Comparison of ENCODE assay signal across 14 mouse cellular contexts in the genomic region with DNA sequence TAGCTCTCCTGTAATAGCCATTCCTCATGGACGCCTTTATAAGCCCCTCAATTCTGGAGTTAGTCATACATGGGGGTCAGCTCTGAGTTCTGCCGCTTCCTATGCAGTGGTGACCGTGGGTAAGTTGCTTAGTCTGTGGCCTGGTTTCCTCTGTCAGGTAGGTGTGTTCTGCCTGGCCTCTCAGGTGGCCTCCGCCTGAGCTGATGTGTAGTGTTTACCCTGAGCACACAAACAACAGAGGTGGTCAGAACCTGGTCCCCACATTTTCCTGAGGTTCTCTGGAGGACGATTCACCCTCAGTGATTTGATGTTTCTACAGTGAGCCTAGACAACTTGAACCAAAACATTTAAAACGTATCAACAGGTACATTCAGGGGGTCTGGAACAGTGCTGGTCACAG. TPM values are rescaled to one million over a fixed set of nuclear protein-coding genes. Genes with fewer than 3 reads are reported as not detected.
DNase-seq lines count a peak whose midpoint lies in the region; ATAC-seq and TF ChIP-seq lines count a peak whose summit lies in the region.
"Had no signal": no experiment of that assay in that cellular context is flagged by ENCODE, and none has a peak within 500 bp of the region (broad histone marks: within the 10 kb centered on the region; RNA-seq: fewer than 3 reads in every experiment).

No protein-coding gene starts in this region.

- H3K9ac ChIP-seq in heart, embryonic 12.5 days, result peak overlapping the region; percentile 42; the same call in 1 of the 2 replicates
- no peak overlapping the region for H3K9ac ChIP-seq in lung, embryonic 14.5 days
- no peak overlapping the region for H3K9ac ChIP-seq in limb, embryonic 11.5 days (ENCODE audit: low read length)
- H3K9ac ChIP-seq in stomach, embryonic 16.5 days (ENCODE audit: low read length), result peak overlapping the region; percentile 36; the same call in 1 of the 2 replicates
- H3K9ac ChIP-seq: neural tube, embryonic 13.5 days had no signal

- no peak for ATAC-seq in heart, embryonic 12.5 days (ENCODE audit: insufficient number of reproducible peaks, low FRiP score)
- ATAC-seq in lung, embryonic 14.5 days (ENCODE audit: insufficient read depth), result no peak
- no peak for ATAC-seq in limb, embryonic 11.5 days (ENCODE audit: insufficient number of reproducible peaks, low FRiP score, low TSS enrichment, low read depth)
- no peak for ATAC-seq in stomach, embryonic 16.5 days (ENCODE audit: insufficient read depth, low FRiP score)

- no peaks in the 10 kb centered on the region for H3K27me3 ChIP-seq in heart, embryonic 12.5 days (replicated peaks)
- no peaks in the 10 kb centered on the region for H3K27me3 ChIP-seq in lung, embryonic 14.5 days (ENCODE audit: insufficient read depth, low read length)
- no peaks in the 10 kb centered on the region for H3K27me3 ChIP-seq in limb, embryonic 11.5 days (ENCODE audit: control insufficient read depth, insufficient read depth, low read length)
- H3K27me3 ChIP-seq in stomach, embryonic 16.5 days (ENCODE audit: control insufficient read depth, insufficient read depth, low read length), result no peaks in the 10 kb centered on the region

- H3K36me3 ChIP-seq in heart, embryonic 12.5 days, result no peaks in the 10 kb centered on the region
- no peaks in the 10 kb centered on the region for H3K36me3 ChIP-seq in lung, embryonic 14.5 days (ENCODE audit: insufficient read depth)
- H3K36me3 ChIP-seq in limb, embryonic 11.5 days (ENCODE audit: control insufficient read depth, insufficient read depth, low read length), result no peaks in the 10 kb centered on the region
- no peaks in the 10 kb centered on the region for H3K36me3 ChIP-seq in stomach, embryonic 16.5 days (ENCODE audit: control insufficient read depth, insufficient read depth, low read length)
- H3K36me3 ChIP-seq: neural tube, embryonic 13.5 days had no signal

- no peak for TF ChIP-seq CTCF in lung, embryonic 14.5 days (IDR thresholded peaks at IDR 0.05; ENCODE audit: low read depth)

- H3K4me2 ChIP-seq in heart, embryonic 12.5 days, result peak overlapping the region; percentile 41
- peak overlapping the region; percentile 34; the same call in 1 of the 2 replicates for H3K4me2 ChIP-seq in lung, embryonic 14.5 days
- no peak overlapping the region for H3K4me2 ChIP-seq in limb, embryonic 11.5 days (ENCODE audit: low read depth, severe bottlenecking)
- H3K4me2 ChIP-seq in stomach, embryonic 16.5 days (ENCODE audit: low read depth, low read length), result peak overlapping the region; percentile 40; the same call in 1 of the 2 replicates
- H3K4me2 ChIP-seq: midbrain, embryonic 11.5 days; neural tube, embryonic 13.5 days had no signal

- 56% methylated on average over 6 of the region's 6 CpGs for WGBS in heart, embryonic 12.5 days
- 53% methylated on average over 6 of the region's 6 CpGs for WGBS in lung, embryonic 14.5 days
- 42% methylated on average over 6 of the region's 6 CpGs for WGBS in limb, embryonic 11.5 days
- 45% methylated on average over 6 of the region's 6 CpGs for WGBS in stomach, embryonic 16.5 days

- H3K4me1 ChIP-seq in heart, embryonic 12.5 days (replicated peaks), result peaks cover 86% of the 10 kb centered on the region
- H3K4me1 ChIP-seq in lung, embryonic 14.5 days (ENCODE audit: insufficient read depth), result peaks cover 30% of the 10 kb centered on the region
- peaks cover 47% of the 10 kb centered on the region for H3K4me1 ChIP-seq in limb, embryonic 11.5 days (ENCODE audit: control insufficient read depth, insufficient read depth, low read length)
- H3K4me1 ChIP-seq in stomach, embryonic 16.5 days (ENCODE audit: control insufficient read depth, insufficient read depth, low read length), result peaks cover 64% of the 10 kb centered on the region

- no peaks in the 10 kb centered on the region for H3K9me3 ChIP-seq in heart, embryonic 12.5 days (replicated peaks)
- no peaks in the 10 kb centered on the region for H3K9me3 ChIP-seq in lung, embryonic 14.5 days (ENCODE audit: low read depth, low read length)
- H3K9me3 ChIP-seq in limb, embryonic 11.5 days (ENCODE audit: control insufficient read depth, low read length), result no peaks in the 10 kb centered on the region
- no peaks in the 10 kb centered on the region for H3K9me3 ChIP-seq in stomach, embryonic 16.5 days (replicated peaks; ENCODE audit: control insufficient read depth, low read length)
- H3K9me3 ChIP-seq: neural tube, embryonic 13.5 days had no signal

- no peak overlapping the region for H3K4me3 ChIP-seq in heart, embryonic 12.5 days
- no peak overlapping the region for H3K4me3 ChIP-seq in lung, embryonic 14.5 days (ENCODE audit: low read depth, low read length)
- H3K4me3 ChIP-seq in limb, embryonic 11.5 days (ENCODE audit: low read depth, low read length), result no peak overlapping the region
- H3K4me3 ChIP-seq in stomach, embryonic 16.5 days (replicated peaks; ENCODE audit: low read length), result no peak overlapping the region; the same call in 1 of the 2 replicates
- H3K4me3 ChIP-seq: neural tube, embryonic 13.5 days had no signal

- intact Hi-C loops in heart, postnatal 10 days (cut with DNase I), result loop anchor here (10.0 kb wide), 1 partner anchor 347 kb away; no protein-coding TSS in a partner anchor

- no peak for DNase-seq in heart, postnatal 10 days
- no peak for DNase-seq in lung, embryonic 14.5 days
- DNase-seq in lung, postnatal 4 days, result no peak
- peak; percentile 32 for DNase-seq in limb, embryonic 11.5 days (ENCODE audit: low spot score)
- DNase-seq in embryo, embryonic 11 days, result no peak
- DNase-seq in thymus, postnatal 10 days (ENCODE audit: low spot score in 2 of 2), result no peak
- DNase-seq: B cell, adult 2 months; cerebellum, postnatal 36 days; right cerebral cortex, postnatal 14 days had no signal

- peak overlapping the region; percentile 91 for H3K27ac ChIP-seq in heart, embryonic 12.5 days (ENCODE audit: poor library complexity, severe bottlenecking)
- H3K27ac ChIP-seq in lung, embryonic 14.5 days (ENCODE audit: low read depth), result peak overlapping the region; percentile 91
- H3K27ac ChIP-seq in limb, embryonic 11.5 days (replicated peaks; ENCODE audit: low read depth, low read length), result no peak overlapping the region
- H3K27ac ChIP-seq in stomach, embryonic 16.5 days (ENCODE audit: low read length), result peak overlapping the region; percentile 92
- H3K27ac ChIP-seq: neural tube, embryonic 13.5 days had no signal

RNA-seq across cellular contexts. Expression of gene Llgl2, which starts 8.2 kb away (rescaled TPM):
- 22.5 and 25.8 TPM in 2 replicates for polyA plus RNA-seq in heart, embryonic 12.5 days (2016; fragmentation: Nextera tagmentation; extraction: Ambion mirVana)
- total RNA-seq in heart, postnatal 10 days (2021), result 10 to 100 TPM; 17.9 to 18.2 TPM
- polyA plus RNA-seq in lung, embryonic 14.5 days (2014; fragmentation: Nextera tagmentation; extraction: Ambion mirVana), result 28.8 and 31.9 TPM in 2 replicates
- polyA plus RNA-seq in limb, embryonic 11.5 days (2014; fragmentation: Nextera tagmentation; extraction: Ambion mirVana), result 6.2 and 8.5 TPM in 2 replicates
- polyA plus RNA-seq in stomach, embryonic 16.5 days (2015; fragmentation: Nextera tagmentation; extraction: Ambion mirVana), result 65.6 and 75.3 TPM in 2 replicates

RNA-seq across cellular contexts. Expression of gene Tsen54, which starts 17.5 kb away (rescaled TPM):
- 23.0 and 29.2 TPM in 2 replicates for polyA plus RNA-seq in heart, embryonic 12.5 days (2016; fragmentation: Nextera tagmentation; extraction: Ambion mirVana)
- total RNA-seq in heart, postnatal 10 days (2021), result 10 to 100 TPM; 10.5 to 15.0 TPM
- 31.5 and 35.0 TPM in 2 replicates for polyA plus RNA-seq in lung, embryonic 14.5 days (2014; fragmentation: Nextera tagmentation; extraction: Ambion mirVana)
- 29.2 and 32.8 TPM in 2 replicates for polyA plus RNA-seq in limb, embryonic 11.5 days (2014; fragmentation: Nextera tagmentation; extraction: Ambion mirVana)
- polyA plus RNA-seq in stomach, embryonic 16.5 days (2015; fragmentation: Nextera tagmentation; extraction: Ambion mirVana), result 26.4 and 28.1 TPM in 2 replicates

RNA-seq across cellular contexts. Expression of gene Caskin2, which starts 18.6 kb away (rescaled TPM):
- polyA plus RNA-seq in heart, embryonic 12.5 days (2016; fragmentation: Nextera tagmentation; extraction: Ambion mirVana), result 23.5 and 25.3 TPM in 2 replicates
- 10 to 100 TPM; 59.4 to 60.9 TPM for total RNA-seq in heart, postnatal 10 days (2021)
- polyA plus RNA-seq in lung, embryonic 14.5 days (2014; fragmentation: Nextera tagmentation; extraction: Ambion mirVana), result 21.0 and 23.0 TPM in 2 replicates
- 16.2 and 16.5 TPM in 2 replicates for polyA plus RNA-seq in limb, embryonic 11.5 days (2014; fragmentation: Nextera tagmentation; extraction: Ambion mirVana)
- 14.9 and 16.8 TPM in 2 replicates for polyA plus RNA-seq in stomach, embryonic 16.5 days (2015; fragmentation: Nextera tagmentation; extraction: Ambion mirVana)

RNA-seq across cellular contexts. Expression of gene Myo15b, which starts 26.1 kb away (rescaled TPM):
- 0.17 and 0.37 TPM in 2 replicates for polyA plus RNA-seq in heart, embryonic 12.5 days (2016; fragmentation: Nextera tagmentation; extraction: Ambion mirVana)
- under 1 TPM; 0.17 to 0.22 TPM for total RNA-seq in heart, postnatal 10 days (2021)
- 0.12 and 0.28 TPM in 2 replicates for polyA plus RNA-seq in lung, embryonic 14.5 days (2014; fragmentation: Nextera tagmentation; extraction: Ambion mirVana)
- 0.11 TPM in 1 of 2 replicates, not detected in the other for polyA plus RNA-seq in limb, embryonic 11.5 days (2014; fragmentation: Nextera tagmentation; extraction: Ambion mirVana)
- polyA plus RNA-seq in stomach, embryonic 16.5 days (2015; fragmentation: Nextera tagmentation; extraction: Ambion mirVana), result 20.8 and 21.1 TPM in 2 replicates
- total RNA-seq: adrenal gland, adult 18-20 months had no signal
- polyA plus RNA-seq: midbrain, embryonic 11.5 days had no signal

Comparison
In these comparisons a context has a peak if more than half of its experiments do, and no peak if none do; other contexts are left out.
1. H3K9ac ChIP-seq: peak in heart, embryonic 12.5 days (single experiment) and stomach, embryonic 16.5 days (single experiment); none in lung, embryonic 14.5 days (single experiment) and limb, embryonic 11.5 days (single experiment).